Mouse (Mus musculus) MEL (cell line): ENCODE measurements around the gene Uqcc3. TPM values are rescaled to one million over a fixed set of nuclear protein-coding genes. Genes with fewer than 3 reads are reported as not detected.

Experiments
- DNase-seq: peaks from one replicate; pipeline ENCODE4 v3.0.0; 2011; ENCODE audit warnings: low read depth, low spot score
- H3K27ac ChIP-seq: 2 replicates; pipeline ENCODE4 v1.5.1; 2012; ENCODE audit warnings: low read depth, mild to moderate bottlenecking, control low read depth, low read length, moderate library complexity; ENCODE audit not compliant: control insufficient read depth
- H3K27me3 ChIP-seq, 2 experiments: fragments of 150-350 bp in 1 of 2; sonication (generic) in 1 of 2; 2 replicates each; pipeline ENCODE4 v1.6.1; 2012; ENCODE audit warnings: low read length in 2 of 2, mild to moderate bottlenecking in 2 of 2, improper control_type of control experiment in 1 of 2, moderate library complexity in 1 of 2; ENCODE audit not compliant: insufficient read depth in 2 of 2, control insufficient read depth in 1 of 2
- H3K36me3 ChIP-seq, 2 experiments: 2 replicates each; pipeline ENCODE4 v1.6.1; 2012 to 2014; ENCODE audit warnings: low read length in 2 of 2, improper control_type of control experiment in 1 of 2, inconsistent platforms in 1 of 2, mild to moderate bottlenecking in 1 of 2; ENCODE audit not compliant: insufficient read depth in 2 of 2, control insufficient read depth in 1 of 2
- H3K4me1 ChIP-seq, 2 experiments: fragments of 150-350 bp in 1 of 2; sonication (generic) in 1 of 2; 2 replicates each; pipeline ENCODE4 v1.6.1; 2012; ENCODE audit warnings: low read length in 2 of 2, improper control_type of control experiment in 1 of 2, mild to moderate bottlenecking in 1 of 2; ENCODE audit not compliant: insufficient read depth in 2 of 2, control insufficient read depth in 1 of 2
- H3K4me3 ChIP-seq, 2 experiments: fragments of 150-350 bp in 1 of 2; sonication (generic) in 1 of 2; 2 replicates each; pipeline ENCODE4 v1.5.1; 2012; ENCODE audit warnings: low read depth in 2 of 2, low read length in 2 of 2, mild to moderate bottlenecking in 2 of 2, moderate library complexity in 2 of 2, control low read depth in 1 of 2, improper control_type of control experiment in 1 of 2; ENCODE audit not compliant: control insufficient read depth in 1 of 2, insufficient read depth in 1 of 2
- H3K79me2 ChIP-seq: 2 replicates; pipeline ENCODE4 v1.6.1; 2012; ENCODE audit warnings: mild to moderate bottlenecking, low read length, moderate library complexity; ENCODE audit not compliant: control insufficient read depth, poor library complexity, insufficient read depth
- H3K9ac ChIP-seq: 2 replicates; pipeline ENCODE4 v1.6.1; 2012; ENCODE audit warnings: low read depth, mild to moderate bottlenecking, control low read depth, low read length, moderate library complexity; ENCODE audit not compliant: control insufficient read depth, poor library complexity, severe bottlenecking
- H3K9me3 ChIP-seq: fragments of 150-350 bp; sonication (generic); replicated peaks from 2 replicates; pipeline ENCODE4 v1.6.1; 2012; ENCODE audit warnings: mild to moderate bottlenecking, low read length, improper control_type of control experiment, moderate library complexity; ENCODE audit not compliant: insufficient read depth
- BHLHE40 ChIP-seq: IDR thresholded peaks from 2 replicates; pipeline ENCODE4 v1.6.1; 2012; ENCODE audit warnings: low read depth, mild to moderate bottlenecking, inconsistent platforms, low read length, improper control_type of control experiment, borderline replicate concordance
- CHD1 ChIP-seq: IDR thresholded peaks from 2 replicates; pipeline ENCODE4 v1.6.1; 2012; ENCODE audit warnings: low read depth, mild to moderate bottlenecking, inconsistent platforms, low read length, improper control_type of control experiment
- CHD2 ChIP-seq: IDR thresholded peaks from 2 replicates; pipeline ENCODE4 v1.6.1; 2011; ENCODE audit warnings: low read length, improper control_type of control experiment
- CTCF ChIP-seq, 3 experiments: IDR thresholded peaks in 2 of 3; conservative IDR thresholded peaks in 1 of 3; 2 replicates each; pipeline ENCODE4 v1.5.1; 2011 to 2012; ENCODE audit warnings: low read length in 3 of 3, low read depth in 2 of 3, mild to moderate bottlenecking in 2 of 3, improper control_type of control experiment in 1 of 3, inconsistent platforms in 1 of 3, mixed read lengths in 1 of 3, moderate library complexity in 1 of 3; ENCODE audit not compliant: control insufficient read depth in 1 of 3, insufficient read depth in 1 of 3, poor library complexity in 1 of 3, severe bottlenecking in 1 of 3
- E2F4 ChIP-seq: IDR thresholded peaks from 2 replicates; pipeline ENCODE4 v1.6.1; 2011; ENCODE audit warnings: low read depth, low read length, improper control_type of control experiment, borderline replicate concordance
- EP300 ChIP-seq, 2 experiments: IDR thresholded peaks; 2 replicates each; pipeline ENCODE4 v1.6.1; 2011; ENCODE audit warnings: improper control_type of control experiment in 2 of 2, low read length in 2 of 2, low read depth in 1 of 2, mild to moderate bottlenecking in 1 of 2
- ETS1 ChIP-seq: IDR thresholded peaks from 2 replicates; pipeline ENCODE4 v1.6.1; 2012; ENCODE audit warnings: low read depth, mild to moderate bottlenecking, inconsistent platforms, low read length, improper control_type of control experiment, moderate library complexity
- GABPA ChIP-seq: IDR thresholded peaks from 2 replicates; pipeline ENCODE4 v1.6.1; 2012; ENCODE audit warnings: low read depth, mild to moderate bottlenecking, inconsistent platforms, low read length, improper control_type of control experiment, moderate library complexity
- GATA1 ChIP-seq: IDR thresholded peaks from 2 replicates; pipeline ENCODE4 v1.6.1; 2011; ENCODE audit warnings: low read depth, low read length, improper control_type of control experiment
- HCFC1 ChIP-seq: IDR thresholded peaks from 2 replicates; pipeline ENCODE4 v1.6.1; 2012; ENCODE audit warnings: low read depth, mild to moderate bottlenecking, inconsistent platforms, low read length, improper control_type of control experiment, moderate library complexity
- JUND ChIP-seq: IDR thresholded peaks from 2 replicates; pipeline ENCODE4 v1.6.1; 2011; ENCODE audit warnings: low read depth, mild to moderate bottlenecking, improper control_type of control experiment, low read length
- KAT2A ChIP-seq: conservative IDR thresholded peaks from 2 replicates; pipeline ENCODE4 v1.6.1; 2012; ENCODE audit warnings: low read depth, low read length, improper control_type of control experiment, inconsistent platforms
- MAFK ChIP-seq: IDR thresholded peaks from 2 replicates; pipeline ENCODE4 v1.6.1; 2011; ENCODE audit warnings: low read depth, mild to moderate bottlenecking, low read length, improper control_type of control experiment, borderline replicate concordance
- MAX ChIP-seq: IDR thresholded peaks from 2 replicates; pipeline ENCODE4 v1.6.1; 2011; ENCODE audit warnings: low read length, improper control_type of control experiment
- MAZ ChIP-seq: IDR thresholded peaks from 2 replicates; pipeline ENCODE4 v1.6.1; 2012; ENCODE audit warnings: low read depth, mild to moderate bottlenecking, inconsistent platforms, low read length, improper control_type of control experiment
- MEF2A ChIP-seq: IDR thresholded peaks from 2 replicates; pipeline ENCODE4 v1.6.1; 2014; ENCODE audit warnings: low read depth, mild to moderate bottlenecking, inconsistent platforms, low read length, improper control_type of control experiment; ENCODE audit not compliant: poor library complexity, insufficient replicate concordance, severe bottlenecking; ENCODE audit errors: extremely low read depth
- MXI1 ChIP-seq: IDR thresholded peaks from 2 replicates; pipeline ENCODE4 v1.6.1; 2011; ENCODE audit warnings: mild to moderate bottlenecking, low read depth, low read length, improper control_type of control experiment
- MYC ChIP-seq: IDR thresholded peaks from 2 replicates; pipeline ENCODE4 v1.6.1; 2011; ENCODE audit warnings: low read depth, mild to moderate bottlenecking, low read length, improper control_type of control experiment, moderate library complexity
- NELFE ChIP-seq: IDR thresholded peaks from 2 replicates; pipeline ENCODE4 v1.6.1; 2011; ENCODE audit warnings: low read depth, low read length, improper control_type of control experiment
- NRF1 ChIP-seq: IDR thresholded peaks from 2 replicates; pipeline ENCODE4 v1.6.1; 2014; ENCODE audit warnings: low read depth, mild to moderate bottlenecking, inconsistent platforms, low read length, improper control_type of control experiment, moderate library complexity; ENCODE audit not compliant: poor library complexity, insufficient read depth, severe bottlenecking
- POLR2A ChIP-seq, 2 experiments: IDR thresholded peaks; 2 replicates each; pipeline ENCODE4 v1.6.1; 2011 to 2012; ENCODE audit warnings: low read length in 2 of 2, mild to moderate bottlenecking in 2 of 2, control low read depth in 1 of 2, improper control_type of control experiment in 1 of 2, low read depth in 1 of 2, moderate library complexity in 1 of 2; ENCODE audit not compliant: control insufficient read depth in 1 of 2, insufficient read depth in 1 of 2, poor library complexity in 1 of 2
- POLR2AphosphoS2 ChIP-seq: IDR thresholded peaks from 2 replicates; pipeline ENCODE4 v1.6.1; 2011; ENCODE audit warnings: low read length, improper control_type of control experiment
- POLR2AphosphoS5 ChIP-seq: IDR thresholded peaks from 2 replicates; pipeline ENCODE4 v1.6.1; 2012; ENCODE audit warnings: low read depth, borderline replicate concordance, mild to moderate bottlenecking, inconsistent platforms, low read length, moderate library complexity, mixed read lengths
- RAD21 ChIP-seq: IDR thresholded peaks from 2 replicates; pipeline ENCODE4 v1.6.1; 2011; ENCODE audit warnings: mild to moderate bottlenecking, low read depth, low read length, improper control_type of control experiment
- RCOR1 ChIP-seq: IDR thresholded peaks from 2 replicates; pipeline ENCODE4 v1.6.1; 2012; ENCODE audit warnings: low read depth, mild to moderate bottlenecking, inconsistent platforms, low read length, improper control_type of control experiment
- SIN3A ChIP-seq: IDR thresholded peaks from 2 replicates; pipeline ENCODE4 v1.6.1; 2012; ENCODE audit warnings: low read length, improper control_type of control experiment, inconsistent platforms
- SMC3 ChIP-seq: IDR thresholded peaks from 2 replicates; pipeline ENCODE4 v1.6.1; 2011; ENCODE audit warnings: low read depth, low read length, improper control_type of control experiment
- TAL1 ChIP-seq: IDR thresholded peaks from 2 replicates; pipeline ENCODE4 v1.6.1; 2012; ENCODE audit warnings: mild to moderate bottlenecking, inconsistent platforms, low read length, moderate library complexity, mixed read lengths
- TBP ChIP-seq: IDR thresholded peaks from 2 replicates; pipeline ENCODE4 v1.8.0; 2011; ENCODE audit warnings: low read depth, low read length, improper control_type of control experiment
- UBTF ChIP-seq: IDR thresholded peaks from 2 replicates; pipeline ENCODE4 v1.6.1; 2012; ENCODE audit warnings: low read depth, mild to moderate bottlenecking, inconsistent platforms, low read length, improper control_type of control experiment, moderate library complexity, borderline replicate concordance; ENCODE audit not compliant: insufficient read depth
- USF2 ChIP-seq, 2 experiments: IDR thresholded peaks; 2 replicates each; pipeline ENCODE4 v1.6.1; 2011 to 2012; ENCODE audit warnings: improper control_type of control experiment in 2 of 2, low read length in 2 of 2, borderline replicate concordance in 1 of 2, inconsistent platforms in 1 of 2, low read depth in 1 of 2, mild to moderate bottlenecking in 1 of 2; ENCODE audit not compliant: insufficient read depth in 1 of 2
- ZC3H11A ChIP-seq: IDR thresholded peaks from 2 replicates; pipeline ENCODE4 v1.6.1; 2012; ENCODE audit warnings: low read depth, mild to moderate bottlenecking, inconsistent platforms, low read length, improper control_type of control experiment
- ZKSCAN1 ChIP-seq: IDR thresholded peaks from 2 replicates; pipeline ENCODE4 v1.6.1; 2012; ENCODE audit warnings: low read depth, mild to moderate bottlenecking, inconsistent platforms, low read length, improper control_type of control experiment, moderate library complexity
- ZMIZ1 ChIP-seq: IDR thresholded peaks from 2 replicates; pipeline ENCODE4 v1.6.1; 2012; ENCODE audit warnings: low read depth, mild to moderate bottlenecking, inconsistent platforms, low read length, improper control_type of control experiment, moderate library complexity
- ZNF384 ChIP-seq: IDR thresholded peaks from 2 replicates; pipeline ENCODE4 v1.6.1; 2012; ENCODE audit warnings: low read depth, mild to moderate bottlenecking, inconsistent platforms, low read length, improper control_type of control experiment
- polyA plus RNA-seq, 2 experiments: library from polyadenylated mRNA; stranded (reverse) in 1 of 2; unstranded in 1 of 2; fragments of >175 nt in 1 of 2; fragments of >200 nt in 1 of 2; gene quantifications; 2 replicates each; pipeline versions ENCODE4 v1.2.1 to v1.2.4; 2012; ENCODE audit warnings: low replicate concordance in 2 of 2, low read depth in 1 of 2; ENCODE audit not compliant: insufficient read length in 2 of 2, insufficient read depth in 1 of 2, missing spikeins in 1 of 2
- total RNA-seq: library from RNA; depleted of rRNA; stranded (reverse); fragments of 300-350 nt; gene quantifications from 2 replicates; pipeline ENCODE4 v1.2.3, GENCODE M21; 2012

Uqcc3 gene
- total and polyA plus RNA-seq, 3 experiments = 49.4 to 55.0 TPM; not detected in 1

DNA sequence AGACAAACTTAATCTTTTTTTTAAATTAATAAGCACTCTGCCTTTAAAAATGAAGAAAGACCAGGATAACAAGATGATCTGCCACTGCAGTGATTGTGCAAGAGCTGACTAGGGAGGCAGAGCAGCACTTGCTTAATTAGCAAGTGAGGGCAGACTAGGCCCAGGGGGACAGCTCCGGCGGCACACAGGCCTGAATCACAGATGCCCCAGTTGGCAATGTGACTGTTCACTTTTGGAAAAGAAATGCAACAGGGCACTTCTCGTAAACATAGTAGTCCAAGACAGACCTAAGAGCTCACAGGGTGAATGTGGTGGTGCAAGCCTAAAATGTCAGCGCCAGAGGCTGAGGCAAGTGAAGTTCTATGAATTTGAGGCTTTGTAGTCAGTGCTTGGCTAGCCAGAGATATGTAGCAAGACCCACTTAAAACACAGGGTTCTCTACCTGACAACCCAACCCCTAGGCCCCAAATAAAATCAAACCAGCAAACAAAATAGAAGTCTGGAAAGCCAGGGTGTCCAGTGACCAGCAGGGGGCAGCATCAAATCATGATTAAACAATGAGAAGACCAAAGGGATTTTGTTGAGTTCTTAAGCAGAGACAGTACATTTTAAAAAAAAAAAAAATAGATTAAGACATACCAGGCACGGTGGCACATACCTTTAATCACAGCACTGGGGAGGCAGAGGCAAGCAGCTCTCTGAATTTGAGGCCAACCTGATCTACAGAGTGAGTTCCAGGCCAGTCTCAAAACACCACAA, 36.2 kb downstream of the Uqcc3 start:
- no peak overlapping the region for H3K4me3 ChIP-seq
- no peaks in the 10 kb centered on the region for H3K9me3 ChIP-seq
- DNase-seq = peak; percentile 83
- H3K9ac ChIP-seq = no peak overlapping the region
- no peak overlapping the region for H3K27ac ChIP-seq
- no peaks in the 10 kb centered on the region for H3K27me3 ChIP-seq
- peaks cover 3 to 5% of the 10 kb centered on the region in 2 experiments for H3K4me1 ChIP-seq
- peaks cover 0 to 2% of the 10 kb centered on the region in 2 experiments; a peak in 3 of 4 replicates for H3K36me3 ChIP-seq
- no peak for TF ChIP-seq POLR2AphosphoS5
- no peak for TF ChIP-seq POLR2AphosphoS2
- TF ChIP-seq GATA1 = no peak
- no peak for TF ChIP-seq MXI1
- TF ChIP-seq MAFK = no peak
- TF ChIP-seq GABPA = no peak
- peak; percentile 64 for TF ChIP-seq ZC3H11A
- no peak for TF ChIP-seq NELFE
- peak; percentile 80 for TF ChIP-seq RAD21
- TF ChIP-seq MYC = no peak
- TF ChIP-seq HCFC1 = no peak
- TF ChIP-seq TBP = no peak
- TF ChIP-seq E2F4 = no peak
- no peak for TF ChIP-seq KAT2A
- no peak for TF ChIP-seq UBTF
- peak; percentile 82 for TF ChIP-seq ZNF384
- peak; percentile 62 to 84 (median 74) for TF ChIP-seq CTCF (IDR thresholded peaks at IDR 0.05 in 2 of 3, conservative IDR thresholded peaks at IDR 0.05 in 1 of 3; ENCODE audit: control insufficient read depth in 1 of 3, insufficient read depth in 1 of 3, low read depth in 2 of 3, low read length in 3 of 3, poor library complexity in 1 of 3, severe bottlenecking in 1 of 3)
- TF ChIP-seq SIN3A = peak; percentile 51; the same call in 1 of the 2 replicates
- TF ChIP-seq SMC3 = peak; percentile 73
- no peak for TF ChIP-seq NRF1
- no peak for TF ChIP-seq MAZ
- no peak for TF ChIP-seq BHLHE40
- no peak for TF ChIP-seq ZKSCAN1
- no peak for TF ChIP-seq ZMIZ1
- no peak for TF ChIP-seq TAL1
- TF ChIP-seq ETS1 = no peak
- TF ChIP-seq EP300 (IDR thresholded peaks at IDR 0.05; ENCODE audit: low read depth in 1 of 2, low read length in 2 of 2) = no peak
- no peak for TF ChIP-seq MEF2A
- TF ChIP-seq RCOR1 = no peak
- no peak for TF ChIP-seq USF2 (IDR thresholded peaks at IDR 0.05; ENCODE audit: borderline replicate concordance in 1 of 2, insufficient read depth in 1 of 2, low read depth in 1 of 2, low read length in 2 of 2)
- TF ChIP-seq POLR2A (IDR thresholded peaks at IDR 0.05; ENCODE audit: control insufficient read depth in 1 of 2, insufficient read depth in 1 of 2, low read depth in 1 of 2, low read length in 2 of 2, poor library complexity in 1 of 2) = no peak
- no peak for TF ChIP-seq MAX
- no peak for TF ChIP-seq CHD2
- no peak for TF ChIP-seq CHD1
- TF ChIP-seq JUND = no peak
- TF ChIP-seq, all 39 proteins: peak for 6
- H3K79me2 ChIP-seq = no peaks in the 10 kb centered on the region; the same call in 1 of the 2 replicates
